Mouse (Mus musculus) embryonic facial prominence, embryonic 13.5 days (tissue): Measurements from ENCODE around the gene Cog1. TPM values are rescaled to one million over a fixed set of nuclear protein-coding genes. Genes with fewer than 3 reads are reported as not detected.

Experiments
- ATAC-seq: fragments of 200-750 bp; cut with Nextera tagmentation; 2 replicates; pipeline ENCODE4 v1.8.0; 2017; ENCODE audit warnings: low read depth; ENCODE audit not compliant: insufficient number of reproducible peaks, insufficient read depth, low FRiP score, low TSS enrichment
- H3K27ac ChIP-seq: fragments of 300-500 bp; sonication (generic); 2 replicates; pipeline ENCODE4 v1.5.1; 2015; ENCODE audit warnings: moderate library complexity, mild to moderate bottlenecking, inconsistent platforms
- H3K27me3 ChIP-seq: fragments of 300-500 bp; sonication (generic); 2 replicates; pipeline ENCODE4 v1.6.1; 2015; ENCODE audit warnings: mild to moderate bottlenecking, inconsistent platforms
- H3K36me3 ChIP-seq: fragments of 300-500 bp; sonication (generic); 2 replicates; pipeline ENCODE4 v1.6.1; 2015; ENCODE audit warnings: mild to moderate bottlenecking, inconsistent platforms
- H3K4me1 ChIP-seq: fragments of 300-500 bp; sonication (generic); 2 replicates; pipeline ENCODE4 v1.6.1; 2015; ENCODE audit warnings: inconsistent platforms
- H3K4me2 ChIP-seq: fragments of 300-500 bp; sonication (generic); 2 replicates; pipeline ENCODE4 v1.6.1; 2015; ENCODE audit warnings: moderate library complexity, mild to moderate bottlenecking, inconsistent platforms
- H3K4me3 ChIP-seq: fragments of 300-500 bp; sonication (generic); 2 replicates; pipeline ENCODE4 v1.5.1; 2015; ENCODE audit warnings: mild to moderate bottlenecking, inconsistent platforms
- H3K9ac ChIP-seq: fragments of 300-500 bp; sonication (generic); 2 replicates; pipeline ENCODE4 v1.6.1; 2015; ENCODE audit warnings: mild to moderate bottlenecking, inconsistent platforms
- H3K9me3 ChIP-seq: fragments of 300-500 bp; sonication (generic); 2 replicates; pipeline ENCODE4 v1.6.1; 2016; ENCODE audit warnings: inconsistent platforms
- WGBS: fragments of 180-500 bp; shearing (Covaris S2); methylation state at CpG from one replicate; pipeline ENCODE4 v1.1.7; 2015; ENCODE audit warnings: mixed read lengths; 5-methylcytosine and 5-hydroxymethylcytosine counted together
- polyA plus RNA-seq: library from polyadenylated mRNA; unstranded; fragments of >200 nt; fragmentation: Nextera tagmentation; extraction: Ambion mirVana; gene quantifications from 2 replicates; pipeline ENCODE4 v1.2.1, GENCODE M21; 2015

The Cog1 gene
- polyA plus RNA-seq, 1 experiment from 2014 or later: 24.3 TPM

- Histone ChIP-seq H3K9ac (peak overlapping the region; percentile 87), H3K27ac (peak overlapping the region; percentile 94; the same call in 1 of the 2 replicates), H3K36me3 (peaks cover 24% of the 10 kb centered on the region), H3K4me2 (peak overlapping the region; percentile 86), H3K4me1 (peaks cover 38% of the 10 kb centered on the region), H3K4me3 (peak overlapping the region; percentile 70), H3K9me3 (no peaks in the 10 kb centered on the region), H3K27me3 (no peaks in the 10 kb centered on the region)
- WGBS: 42% methylated on average over 25 of the region's 25 CpGs
- ATAC-seq: 0 out of 2 replicates have a peak, but pooled peaks have one; percentile 2
Measured at GRCm38 (mm10) chr11:113684707-113685426, 35.9 kb downstream of the Cog1 start.

- H3K36me3 ChIP-seq: peaks cover 42% of the 10 kb centered on the region
- no peak overlapping the region for H3K4me2 ChIP-seq
- H3K27me3 ChIP-seq: no peaks in the 10 kb centered on the region
- ATAC-seq: no peak
- H3K9ac ChIP-seq: no peak overlapping the region
- H3K27ac ChIP-seq: no peak overlapping the region
- H3K9me3 ChIP-seq: no peaks in the 10 kb centered on the region
- 74% methylated on average over 2 of the region's 2 CpGs for WGBS
- H3K4me3 ChIP-seq: no peak overlapping the region
- peaks cover 26% of the 10 kb centered on the region for H3K4me1 ChIP-seq
Measured at GRCm38 (mm10) chr11:113687031-113687430, 38.1 kb downstream of the Cog1 start.

GRCm38 (mm10) chr11:113690506-113690905 is 41.5 kb downstream of the Cog1 start:
- Histone ChIP-seq H3K9me3 (no peaks in the 10 kb centered on the region), H3K4me2 (no peak overlapping the region), H3K4me3 (no peak overlapping the region), H3K27me3 (no peaks in the 10 kb centered on the region), H3K27ac (no peak overlapping the region), H3K9ac (no peak overlapping the region), H3K36me3 (peaks cover 77% of the 10 kb centered on the region), H3K4me1 (peaks cover 12% of the 10 kb centered on the region)
- ATAC-seq: no peak
- WGBS: 90% methylated on average over 12 of the region's 12 CpGs

GRCm38 (mm10) chr11:113691318-113691717 is 42.3 kb downstream of the Cog1 start:
- no peaks in the 10 kb centered on the region for H3K27me3 ChIP-seq
- H3K4me3 ChIP-seq: no peak overlapping the region
- H3K27ac ChIP-seq: no peak overlapping the region
- 85% methylated on average over 5 of the region's 5 CpGs for WGBS
- H3K4me2 ChIP-seq: no peak overlapping the region
- peaks cover 85% of the 10 kb centered on the region for H3K36me3 ChIP-seq
- ATAC-seq: no peak
- H3K9ac ChIP-seq: peak overlapping the region; percentile 44; the same call in 1 of the 2 replicates
- H3K4me1 ChIP-seq: peaks cover 8% of the 10 kb centered on the region
- no peaks in the 10 kb centered on the region for H3K9me3 ChIP-seq

GRCm38 (mm10) chr11:113691851-113692250 is 42.9 kb downstream of the Cog1 start:
- no peak for ATAC-seq
- H3K27me3 ChIP-seq: no peaks in the 10 kb centered on the region
- H3K4me3 ChIP-seq: no peak overlapping the region
- no peaks in the 10 kb centered on the region for H3K9me3 ChIP-seq
- H3K9ac ChIP-seq: no peak overlapping the region
- no peak overlapping the region for H3K4me2 ChIP-seq
- peaks cover 3% of the 10 kb centered on the region; the same call in 1 of the 2 replicates for H3K4me1 ChIP-seq
- H3K27ac ChIP-seq: no peak overlapping the region
- 71% methylated on average over 3 of the region's 3 CpGs for WGBS
- H3K36me3 ChIP-seq: peaks cover 90% of the 10 kb centered on the region

- H3K27me3 ChIP-seq: no peaks in the 10 kb centered on the region
- no peaks in the 10 kb centered on the region for H3K9me3 ChIP-seq
- H3K9ac ChIP-seq: no peak overlapping the region
- WGBS: 70% methylated on average over 5 of the region's 5 CpGs
- H3K4me1 ChIP-seq: no peaks in the 10 kb centered on the region
- H3K4me3 ChIP-seq: no peak overlapping the region
- peaks cover 65% of the 10 kb centered on the region for H3K36me3 ChIP-seq
- H3K27ac ChIP-seq: no peak overlapping the region
- ATAC-seq: no peak
- H3K4me2 ChIP-seq: no peak overlapping the region
Measured at GRCm38 (mm10) chr11:113697571-113697970, 48.6 kb downstream of the Cog1 start.

GRCm38 (mm10) chr11:113698013-113698545 is 49.1 kb downstream of the Cog1 start:
- WGBS: 77% methylated on average over 12 of the region's 12 CpGs
- peaks cover 59% of the 10 kb centered on the region for H3K36me3 ChIP-seq
- no peak overlapping the region for H3K4me2 ChIP-seq
- H3K27ac ChIP-seq: no peak overlapping the region
- H3K4me1 ChIP-seq: no peaks in the 10 kb centered on the region
- H3K9me3 ChIP-seq: no peaks in the 10 kb centered on the region
- H3K27me3 ChIP-seq: no peaks in the 10 kb centered on the region
- ATAC-seq: no peak
- H3K4me3 ChIP-seq: no peak overlapping the region
- H3K9ac ChIP-seq: no peak overlapping the region

GRCm38 (mm10) chr11:113699643-113700042 is 50.7 kb downstream of the Cog1 start:
- no peaks in the 10 kb centered on the region for H3K9me3 ChIP-seq
- ATAC-seq: no peak
- WGBS: 84% methylated on average over 7 of the region's 7 CpGs
- peaks cover 4% of the 10 kb centered on the region; the same call in 1 of the 2 replicates for H3K4me1 ChIP-seq
- H3K4me2 ChIP-seq: no peak overlapping the region
- H3K27me3 ChIP-seq: no peaks in the 10 kb centered on the region
- H3K9ac ChIP-seq: no peak overlapping the region
- H3K36me3 ChIP-seq: peaks cover 44% of the 10 kb centered on the region
- H3K4me3 ChIP-seq: no peak overlapping the region
- no peak overlapping the region for H3K27ac ChIP-seq

- H3K4me1 ChIP-seq: peaks cover 11% of the 10 kb centered on the region
- no peak overlapping the region for H3K4me3 ChIP-seq
- no peak overlapping the region for H3K9ac ChIP-seq
- H3K27me3 ChIP-seq: no peaks in the 10 kb centered on the region
- peak; percentile 54; the same call in 1 of the 2 replicates for ATAC-seq
- H3K36me3 ChIP-seq: 0 out of 2 replicates have a peak, but pooled peaks cover 12% of the 10 kb centered on the region
- no peaks in the 10 kb centered on the region for H3K9me3 ChIP-seq
- no peak overlapping the region for H3K4me2 ChIP-seq
- no peak overlapping the region for H3K27ac ChIP-seq
- WGBS: 30% methylated on average over 5 of the region's 5 CpGs
Measured at GRCm38 (mm10) chr11:113703758-113704157, 54.8 kb downstream of the Cog1 start.

- Histone ChIP-seq H3K4me1 (peaks cover 34% of the 10 kb centered on the region), H3K27me3 (peaks cover 8% of the 10 kb centered on the region), H3K4me3 (no peak overlapping the region), H3K9ac (no peak overlapping the region), H3K36me3 (0 out of 2 replicates have a peak, but pooled peaks cover 7% of the 10 kb centered on the region), H3K9me3 (no peaks in the 10 kb centered on the region), H3K4me2 (no peak overlapping the region), H3K27ac (no peak overlapping the region)
- WGBS: 85% methylated on average over 15 of the region's 15 CpGs
- no peak for ATAC-seq
Measured at GRCm38 (mm10) chr11:113705966-113706652, 57.1 kb downstream of the Cog1 start.

- WGBS: 47% methylated on average over 19 of the region's 19 CpGs
- H3K4me2 ChIP-seq: peak overlapping the region; percentile 25; the same call in 1 of the 2 replicates
Measured at GRCm38 (mm10) chr11:113708629-113709213, 59.8 kb downstream of the Cog1 start.

More at GRCm38 (mm10) chr11:113708629-113709213, 59.8 kb downstream of the Cog1 start:
- ATAC-seq: no peak
- Histone ChIP-seq H3K27ac (no peak overlapping the region; the same call in 1 of the 2 replicates), H3K4me1 (peaks cover 34% of the 10 kb centered on the region), H3K4me3 (no peak overlapping the region), H3K36me3 (0 out of 2 replicates have a peak, but pooled peaks cover 7% of the 10 kb centered on the region), H3K27me3 (peaks cover 8% of the 10 kb centered on the region), H3K9ac (no peak overlapping the region), H3K9me3 (no peaks in the 10 kb centered on the region)
